Mouse (Mus musculus) myocyte (in vitro differentiated cells): Measurements from ENCODE around the gene Lif.

Source experiments
- CEBPB ChIP-seq: IDR thresholded peaks from 2 replicates; pipeline ENCODE4 v1.6.1; 2011; ENCODE audit warnings: mild to moderate bottlenecking, moderate library complexity; ENCODE audit not compliant: poor library complexity, insufficient read depth, severe bottlenecking
- E2F4 ChIP-seq: IDR thresholded peaks from one replicate; pipeline ENCODE4 v1.6.1; 2011; ENCODE audit warnings: mild to moderate bottlenecking, control low read depth, moderate library complexity; ENCODE audit not compliant: insufficient read depth
- MAX ChIP-seq: IDR thresholded peaks from one replicate; pipeline ENCODE4 v1.6.1; 2011; ENCODE audit warnings: low read depth, mild to moderate bottlenecking, control low read depth
- MYOD1 ChIP-seq, 3 experiments: IDR thresholded peaks; one replicate each; pipeline ENCODE4 v1.6.1; 2011; ENCODE audit warnings: control low read depth in 2 of 3, low read depth in 2 of 3, mild to moderate bottlenecking in 2 of 3, moderate library complexity in 1 of 3; ENCODE audit not compliant: insufficient read length in 2 of 3, control insufficient read depth in 1 of 3
- MYOG ChIP-seq, 3 experiments: IDR thresholded peaks; one replicate each; pipeline ENCODE4 v1.6.1; 2011; ENCODE audit warnings: control low read depth in 2 of 3, low read depth in 2 of 3, mild to moderate bottlenecking in 2 of 3; ENCODE audit not compliant: insufficient read length in 2 of 3, control insufficient read depth in 1 of 3, insufficient read depth in 1 of 3
- POLR2A ChIP-seq: IDR thresholded peaks from one replicate; pipeline ENCODE4 v1.6.1; 2011; ENCODE audit warnings: low read depth, mild to moderate bottlenecking, control low read depth, moderate library complexity; ENCODE audit not compliant: insufficient read length
- POLR2AphosphoS2 ChIP-seq: IDR thresholded peaks from one replicate; pipeline ENCODE4 v1.6.1; 2011; ENCODE audit warnings: low read depth, control low read depth; ENCODE audit not compliant: insufficient read length
- SRF ChIP-seq: IDR thresholded peaks from one replicate; pipeline ENCODE4 v1.6.1; 2011; ENCODE audit warnings: low read depth; ENCODE audit not compliant: control insufficient read depth, insufficient read length
- TCF3 ChIP-seq: IDR thresholded peaks from one replicate; pipeline ENCODE4 v1.6.1; 2011; ENCODE audit warnings: low read depth, control low read depth; ENCODE audit not compliant: insufficient read length
- USF1 ChIP-seq: IDR thresholded peaks from one replicate; pipeline ENCODE4 v1.6.1; 2011; ENCODE audit warnings: low read depth, mild to moderate bottlenecking, control low read depth, moderate library complexity

DNA sequence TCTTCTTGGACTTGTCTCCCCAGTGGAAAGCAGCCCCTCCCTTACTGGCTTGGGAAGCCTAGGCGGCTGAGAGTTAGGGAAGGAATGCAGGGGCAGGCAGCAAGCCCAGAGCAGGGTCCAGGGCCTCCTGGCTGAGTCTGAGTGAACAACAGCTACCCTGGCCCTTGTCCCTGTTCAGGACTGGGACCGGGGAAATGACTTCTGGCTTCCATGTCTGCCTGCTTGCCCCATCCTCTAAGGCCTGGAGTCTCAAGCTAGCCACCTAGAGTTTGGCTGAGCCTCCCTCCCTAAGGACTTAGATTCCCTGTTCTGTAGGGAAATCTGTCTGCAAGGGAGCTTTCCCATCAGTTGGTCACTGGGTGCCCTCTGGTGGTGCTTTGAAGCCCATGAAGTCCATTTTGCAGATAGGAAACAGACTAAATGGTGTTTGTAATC lies 38.0 kb upstream of the Lif start:
- TF ChIP-seq MYOG (IDR thresholded peaks at IDR 0.05; ENCODE audit: control insufficient read depth in 1 of 3, insufficient read depth in 1 of 3, insufficient read length in 2 of 3, low read depth in 2 of 3) = no peak
- no peak for TF ChIP-seq MYOD1 (IDR thresholded peaks at IDR 0.05; ENCODE audit: control insufficient read depth in 1 of 3, insufficient read length in 2 of 3, low read depth in 2 of 3)
- no peak for TF ChIP-seq POLR2A
- TF ChIP-seq SRF = no peak
- TF ChIP-seq MAX = no peak
- no peak for TF ChIP-seq CEBPB
- TF ChIP-seq E2F4 = no peak
- no peak for TF ChIP-seq USF1
- no peak for TF ChIP-seq POLR2AphosphoS2
- no peak for TF ChIP-seq TCF3
